Mouse (Mus musculus): ENCODE measurements at regions not wholly inside any gene's neighbourhood (a gene's known extent, or its start where the extent isn't known, plus 50 kb on each side); places are given as distances from the start of the nearest gene placed in this dataset.

- no peak overlapping the region for H3K4me2 ChIP-seq
- H3K4me3 ChIP-seq (replicated peaks), result no peak overlapping the region
- ATAC-seq (ENCODE audit: insufficient number of reproducible peaks, insufficient read depth, low FRiP score, low TSS enrichment, low read depth), result no peak
- WGBS, result 61% methylated on average over 3 of the region's 3 CpGs
- no peaks in the 10 kb centered on the region for H3K27me3 ChIP-seq
- H3K27ac ChIP-seq, result no peak overlapping the region
- H3K9me3 ChIP-seq, result no peaks in the 10 kb centered on the region
- H3K36me3 ChIP-seq, result no peaks in the 10 kb centered on the region
- H3K4me1 ChIP-seq (replicated peaks), result no peaks in the 10 kb centered on the region
- no peak overlapping the region for H3K9ac ChIP-seq (replicated peaks)
Observed at GRCm38 (mm10) chr8:51032386-51032785, 2188.6 kb upstream of the Tenm3 start.

DNA sequence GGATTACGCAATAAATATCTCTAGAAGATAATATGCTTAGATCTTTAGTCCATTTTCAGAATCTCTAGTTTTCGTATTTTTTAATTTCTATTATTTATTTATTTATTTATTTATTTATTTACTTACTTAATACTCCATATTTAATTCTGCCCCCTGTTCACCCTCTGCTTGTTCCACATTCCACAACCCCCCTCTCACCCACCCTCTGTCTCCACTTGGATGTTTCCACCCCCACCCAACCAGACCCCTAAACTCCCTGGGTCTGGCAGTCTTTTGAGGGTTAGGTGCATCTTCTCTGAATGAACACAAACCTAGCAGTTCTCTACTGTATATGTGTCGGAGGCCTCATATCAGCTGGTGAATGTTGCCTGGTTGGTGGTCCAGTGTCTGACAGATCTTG lies 2166.8 kb upstream of the Tenm3 start:
- Histone ChIP-seq H3K27ac (no peak overlapping the region), H3K4me3 (replicated peaks) (no peak overlapping the region), H3K36me3 (no peaks in the 10 kb centered on the region), H3K4me1 (replicated peaks) (no peaks in the 10 kb centered on the region), H3K9ac (replicated peaks) (no peak overlapping the region), H3K4me2 (no peak overlapping the region), H3K9me3 (no peaks in the 10 kb centered on the region), H3K27me3 (no peaks in the 10 kb centered on the region)
- 93% methylated on average over 3 of the region's 3 CpGs for WGBS
- no peak for ATAC-seq (ENCODE audit: insufficient number of reproducible peaks, insufficient read depth, low FRiP score, low TSS enrichment, low read depth)

- no peak overlapping the region for H3K4me2 ChIP-seq
- 50% methylated on average over 4 of the region's 4 CpGs for WGBS
Observed at GRCm38 (mm10) chr8:50967386-50967785, 2123.6 kb upstream of the Tenm3 start.

DNA sequence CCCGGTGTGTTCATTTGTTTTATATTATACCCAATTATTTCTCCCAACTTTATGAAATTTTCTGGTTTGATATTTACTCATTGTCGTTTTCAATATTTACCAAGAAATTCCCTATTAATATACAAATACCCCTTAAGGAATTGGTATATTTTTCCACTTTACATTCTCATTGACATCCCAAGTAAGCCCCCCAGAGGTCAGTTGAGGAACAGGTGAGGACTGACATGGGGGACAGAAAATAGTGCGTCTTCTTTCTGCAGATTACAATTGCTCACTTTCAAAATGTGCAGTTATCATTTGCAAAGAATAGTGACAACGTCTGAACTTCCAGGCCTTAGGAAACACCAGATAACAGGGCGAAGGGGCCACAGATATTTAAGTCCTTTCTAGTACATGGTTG lies 2073.8 kb upstream of the Tenm3 start:
- Histone ChIP-seq H3K9ac (replicated peaks) (no peak overlapping the region), H3K4me1 (replicated peaks) (peaks cover 14% of the 10 kb centered on the region; the same call in 1 of the 2 replicates), H3K27ac (no peak overlapping the region), H3K9me3 (no peaks in the 10 kb centered on the region), H3K4me3 (replicated peaks) (no peak overlapping the region), H3K4me2 (no peak overlapping the region), H3K36me3 (no peaks in the 10 kb centered on the region), H3K27me3 (peaks cover 39% of the 10 kb centered on the region)
- ATAC-seq (ENCODE audit: insufficient number of reproducible peaks, insufficient read depth, low FRiP score, low TSS enrichment, low read depth), result no peak
- WGBS, result 25% methylated on average over 5 of the region's 5 CpGs

More at GRCm38 (mm10) chr8:50967386-50967785, 2123.6 kb upstream of the Tenm3 start:
- Histone ChIP-seq H3K4me3 (replicated peaks) (no peak overlapping the region), H3K27me3 (no peaks in the 10 kb centered on the region), H3K36me3 (no peaks in the 10 kb centered on the region), H3K27ac (no peak overlapping the region), H3K9ac (replicated peaks) (no peak overlapping the region), H3K4me1 (replicated peaks) (no peaks in the 10 kb centered on the region), H3K9me3 (no peaks in the 10 kb centered on the region)
- ATAC-seq (ENCODE audit: insufficient number of reproducible peaks, insufficient read depth, low FRiP score, low TSS enrichment, low read depth), result no peak

DNA sequence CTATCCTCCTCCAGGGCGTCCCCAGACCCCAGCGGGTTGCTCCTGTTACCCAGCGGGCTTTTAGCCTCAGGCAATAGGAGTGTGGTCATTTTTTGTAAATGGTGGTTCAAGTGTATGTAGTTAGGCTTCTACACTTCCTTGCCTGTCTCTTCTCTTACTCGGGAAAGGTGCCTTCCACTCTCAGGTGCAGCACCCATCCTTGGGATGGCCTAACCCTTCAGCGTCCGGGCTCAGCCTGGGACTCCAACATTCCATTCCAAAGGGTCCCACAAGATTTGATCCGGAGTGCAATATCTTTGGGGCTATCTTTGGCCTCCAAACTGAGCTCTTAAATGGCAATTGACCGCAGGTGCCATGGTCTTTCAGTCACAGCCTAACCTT lies 2073.0 kb upstream of the Tenm3 start:
- Histone ChIP-seq H3K36me3 (no peaks in the 10 kb centered on the region), H3K27ac (no peak overlapping the region), H3K4me1 (replicated peaks) (peaks cover 14% of the 10 kb centered on the region; the same call in 1 of the 2 replicates), H3K4me2 (peak overlapping the region; percentile 99), H3K27me3 (peaks cover 39% of the 10 kb centered on the region), H3K9me3 (no peaks in the 10 kb centered on the region), H3K4me3 (replicated peaks) (peak overlapping the region; percentile 62), H3K9ac (replicated peaks) (peak overlapping the region; percentile 60; the same call in 1 of the 2 replicates)
- 0 out of 2 replicates have a peak, but pooled peaks have one; percentile 7 for ATAC-seq (ENCODE audit: insufficient number of reproducible peaks, insufficient read depth, low FRiP score, low TSS enrichment, low read depth)
- WGBS, result 3% methylated on average over 8 of the region's 8 CpGs

- H3K9ac ChIP-seq (replicated peaks), result peak overlapping the region; percentile 60
- WGBS, result under 1% methylated on average over 54 of the region's 56 CpGs
- peak overlapping the region; percentile 99 for H3K4me2 ChIP-seq
- H3K9me3 ChIP-seq, result no peaks in the 10 kb centered on the region
- H3K36me3 ChIP-seq, result no peaks in the 10 kb centered on the region
- no peak overlapping the region for H3K27ac ChIP-seq
- ATAC-seq (ENCODE audit: insufficient number of reproducible peaks, insufficient read depth, low FRiP score, low TSS enrichment, low read depth), result peak; percentile 72; the same call in 1 of the 2 replicates
- peaks cover 39% of the 10 kb centered on the region for H3K27me3 ChIP-seq
- peaks cover 14% of the 10 kb centered on the region; the same call in 1 of the 2 replicates for H3K4me1 ChIP-seq (replicated peaks)
- H3K4me3 ChIP-seq (replicated peaks), result peak overlapping the region; percentile 62
Observed at GRCm38 (mm10) chr8:50915876-50916732, 2072.4 kb upstream of the Tenm3 start.

- peak overlapping the region; percentile 99 for H3K4me2 ChIP-seq
- peak overlapping the region; percentile 62 for H3K4me3 ChIP-seq (replicated peaks)
- H3K4me1 ChIP-seq (replicated peaks), result peaks cover 14% of the 10 kb centered on the region; the same call in 1 of the 2 replicates
- H3K9me3 ChIP-seq, result no peaks in the 10 kb centered on the region
- peak overlapping the region; percentile 60 for H3K9ac ChIP-seq (replicated peaks)
- H3K27me3 ChIP-seq, result peaks cover 39% of the 10 kb centered on the region
- H3K27ac ChIP-seq, result no peak overlapping the region
- ATAC-seq (ENCODE audit: insufficient number of reproducible peaks, insufficient read depth, low FRiP score, low TSS enrichment, low read depth), result peak; percentile 44; the same call in 1 of the 2 replicates
- 0% methylated on average over 22 of the region's 22 CpGs for WGBS
- no peaks in the 10 kb centered on the region for H3K36me3 ChIP-seq
Observed at GRCm38 (mm10) chr8:50915259-50915875, 2071.6 kb upstream of the Tenm3 start.

- no peaks in the 10 kb centered on the region for H3K36me3 ChIP-seq
- 19% methylated on average over 7 of the region's 7 CpGs for WGBS
- no peaks in the 10 kb centered on the region for H3K9me3 ChIP-seq
- no peak for ATAC-seq (ENCODE audit: insufficient number of reproducible peaks, insufficient read depth, low FRiP score, low TSS enrichment, low read depth)
- H3K27ac ChIP-seq, result no peak overlapping the region
- H3K4me2 ChIP-seq, result peak overlapping the region; percentile 99
- peaks cover 14% of the 10 kb centered on the region; the same call in 1 of the 2 replicates for H3K4me1 ChIP-seq (replicated peaks)
- H3K9ac ChIP-seq (replicated peaks), result no peak overlapping the region
- H3K27me3 ChIP-seq, result peaks cover 39% of the 10 kb centered on the region
- H3K4me3 ChIP-seq (replicated peaks), result peak overlapping the region; percentile 62; the same call in 1 of the 2 replicates
Observed at GRCm38 (mm10) chr8:50914615-50915014, 2070.9 kb upstream of the Tenm3 start.

GRCm38 (mm10) chr8:50878198-50878597 lies 2034.4 kb upstream of the Tenm3 start:
- Histone ChIP-seq H3K27me3 (no peaks in the 10 kb centered on the region), H3K4me1 (replicated peaks) (no peaks in the 10 kb centered on the region), H3K27ac (no peak overlapping the region), H3K4me3 (replicated peaks) (no peak overlapping the region), H3K4me2 (no peak overlapping the region), H3K36me3 (no peaks in the 10 kb centered on the region), H3K9ac (replicated peaks) (no peak overlapping the region), H3K9me3 (no peaks in the 10 kb centered on the region)
- ATAC-seq (ENCODE audit: insufficient number of reproducible peaks, insufficient read depth, low FRiP score, low TSS enrichment, low read depth), result no peak
- WGBS, result 83% methylated on average over 5 of the region's 5 CpGs
